Mouse (Mus musculus) heart, embryonic 12.5 days (tissue): ENCODE data around the gene Il13ra1. TPM values are rescaled to one million over a fixed set of nuclear protein-coding genes. Genes with fewer than 3 reads are reported as not detected.

Source experiments
- ATAC-seq: fragments of 200-750 bp; cut with Nextera tagmentation; 2 replicates; pipeline ENCODE4 v1.8.0; 2017; ENCODE audit warnings: moderate TSS enrichment, moderate library complexity; ENCODE audit not compliant: insufficient number of reproducible peaks, low FRiP score
- H3K27ac ChIP-seq: fragments of 300-500 bp; sonication (generic); 2 replicates; pipeline ENCODE4 v1.5.1; 2016; ENCODE audit warnings: mild to moderate bottlenecking, moderate library complexity; ENCODE audit not compliant: poor library complexity, severe bottlenecking
- H3K27me3 ChIP-seq: fragments of 300-500 bp; sonication (generic); replicated peaks from 2 replicates; pipeline ENCODE4 v1.6.1; 2016; ENCODE audit warnings: mild to moderate bottlenecking, moderate library complexity
- H3K36me3 ChIP-seq: fragments of 300-500 bp; sonication (generic); 2 replicates; pipeline ENCODE4 v1.6.1; 2016; ENCODE audit warnings: mild to moderate bottlenecking, moderate library complexity
- H3K4me1 ChIP-seq: fragments of 300-500 bp; sonication (generic); replicated peaks from 2 replicates; pipeline ENCODE4 v1.6.1; 2016; ENCODE audit warnings: mild to moderate bottlenecking
- H3K4me2 ChIP-seq: fragments of 300-500 bp; sonication (generic); 2 replicates; pipeline ENCODE4 v1.6.1; 2016; ENCODE audit warnings: mild to moderate bottlenecking, moderate library complexity
- H3K4me3 ChIP-seq: fragments of 300-500 bp; sonication (generic); 2 replicates; pipeline ENCODE4 v1.5.1; 2016; ENCODE audit warnings: mild to moderate bottlenecking
- H3K9ac ChIP-seq: fragments of 300-500 bp; sonication (generic); 2 replicates; pipeline ENCODE4 v1.6.1; 2016; ENCODE audit warnings: mild to moderate bottlenecking, moderate library complexity
- H3K9me3 ChIP-seq: fragments of 300-500 bp; sonication (generic); replicated peaks from 2 replicates; pipeline ENCODE4 v1.6.1; 2016; ENCODE audit warnings: mild to moderate bottlenecking, moderate library complexity
- WGBS: fragments of 180-500 bp; shearing (Covaris S2); methylation state at CpG from one replicate; pipeline ENCODE4 v1.1.7; 2016; 5-methylcytosine and 5-hydroxymethylcytosine counted together
- polyA plus RNA-seq: library from polyadenylated mRNA; unstranded; fragments of >200 nt; fragmentation: Nextera tagmentation; extraction: Ambion mirVana; gene quantifications from 2 replicates; pipeline ENCODE4 v1.2.1, GENCODE M21; 2016

Il13ra1 gene
- polyA plus RNA-seq, 1 experiment from 2014 or later, result 23.9 TPM

GRCm38 (mm10) chrX:36195736-36196525, 84.0 kb downstream of the Il13ra1 start, which contains the start of gene Zcchc12:
Zcchc12 (plus strand) TSS chrX:36195904.
- Histone ChIP-seq H3K9ac (0 out of 2 replicates have a peak within 1 kb of the TSS, but pooled peaks have one; percentile 3), H3K36me3 (no peaks in the 10 kb centered on the region), H3K9me3 (no peaks in the 10 kb centered on the region), H3K4me3 (peak within 1 kb of the TSS; percentile 38), H3K4me2 (peak within 1 kb of the TSS; percentile 70), H3K27me3 (peaks cover 15% of the 10 kb centered on the region), H3K27ac (no peak within 1 kb of the TSS), H3K4me1 (0 out of 2 replicates have a peak, but pooled peaks cover 6% of the 10 kb centered on the region)
- ATAC-seq, result no peak
- WGBS, result 23% methylated on average over 25 of the region's 28 CpGs

GRCm38 (mm10) chrX:36209554-36209953, 97.6 kb downstream of the Il13ra1 start:
- Histone ChIP-seq H3K27ac (no peak overlapping the region), H3K9me3 (no peaks in the 10 kb centered on the region), H3K9ac (no peak overlapping the region), H3K4me3 (no peak overlapping the region), H3K4me1 (no peaks in the 10 kb centered on the region), H3K27me3 (no peaks in the 10 kb centered on the region), H3K4me2 (no peak overlapping the region), H3K36me3 (no peaks in the 10 kb centered on the region)
- WGBS, result 69% methylated on average over 2 of the region's 2 CpGs
- no peak for ATAC-seq

- Histone ChIP-seq H3K4me1 (no peaks in the 10 kb centered on the region), H3K27ac (no peak overlapping the region), H3K4me2 (no peak overlapping the region), H3K9ac (no peak overlapping the region), H3K4me3 (no peak overlapping the region), H3K36me3 (no peaks in the 10 kb centered on the region), H3K27me3 (no peaks in the 10 kb centered on the region), H3K9me3 (no peaks in the 10 kb centered on the region)
- ATAC-seq, result no peak
- WGBS, result 73% methylated on average over 3 of the region's 3 CpGs
Observed at GRCm38 (mm10) chrX:36211216-36211615, 99.3 kb downstream of the Il13ra1 start.

Other genes with a start within 250 kb of the Il13ra1 start
- 12.1 and 12.9 TPM in 2 replicates for gene Dock11, start 223.3 kb upstream of the Il13ra1 start, polyA plus RNA-seq
- gene Zcchc12, start 83.8 kb downstream of the Il13ra1 start, polyA plus RNA-seq, result 7.3 and 7.9 TPM in 2 replicates
- 0.13 and 0.28 TPM in 2 replicates for gene Lonrf3, start 216.2 kb downstream of the Il13ra1 start, polyA plus RNA-seq